Mouse (Mus musculus): ENCODE results near the gene Tulp3.
A peak's percentile ranks its signal among the peaks of the same experiment; 100 is the strongest.

Gene Tulp3

DNA sequence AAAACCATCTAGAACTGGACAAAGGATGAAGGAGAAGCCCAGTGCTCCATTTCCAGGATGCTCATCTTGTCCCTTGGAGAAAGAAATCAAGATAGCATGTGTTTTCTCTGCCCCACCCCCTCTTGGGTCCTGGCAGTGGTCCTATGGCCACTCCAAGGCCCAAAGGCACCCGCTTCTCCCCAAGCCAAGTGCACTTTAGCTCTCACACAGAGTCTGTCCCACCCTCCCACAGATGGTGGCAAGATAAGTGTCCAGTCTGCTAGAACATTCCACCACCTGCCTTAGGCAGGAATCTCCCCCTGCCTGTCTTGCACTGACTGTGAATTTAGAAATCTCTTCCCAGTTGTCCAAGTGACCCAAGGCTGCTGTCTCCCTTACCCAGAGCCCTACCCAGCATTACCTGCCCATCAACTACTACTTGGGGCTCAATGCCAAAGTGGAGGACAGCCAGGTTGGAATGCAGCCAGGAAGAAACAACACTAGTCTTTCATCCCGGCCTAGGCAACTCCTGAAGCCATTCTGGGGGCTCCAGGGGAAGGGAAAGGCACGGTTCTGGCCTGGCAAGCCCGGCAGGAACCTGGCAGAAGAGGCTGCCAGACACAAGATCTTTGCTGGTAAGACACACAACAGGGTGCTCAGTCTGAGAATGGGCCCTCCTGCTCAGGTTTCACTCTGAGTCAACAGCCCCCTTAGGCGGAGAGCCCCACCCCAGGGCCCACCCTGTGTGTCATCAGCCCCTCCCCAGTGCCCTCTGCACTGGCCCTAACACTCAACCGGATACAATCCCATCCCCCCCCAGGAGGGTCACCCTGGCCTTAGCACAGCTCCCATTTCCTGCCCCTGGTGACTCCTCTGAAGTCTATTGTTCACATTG lies 59.5 kb downstream of the Tulp3 start:
- peak; percentile 28 for DNase-seq

DNA sequence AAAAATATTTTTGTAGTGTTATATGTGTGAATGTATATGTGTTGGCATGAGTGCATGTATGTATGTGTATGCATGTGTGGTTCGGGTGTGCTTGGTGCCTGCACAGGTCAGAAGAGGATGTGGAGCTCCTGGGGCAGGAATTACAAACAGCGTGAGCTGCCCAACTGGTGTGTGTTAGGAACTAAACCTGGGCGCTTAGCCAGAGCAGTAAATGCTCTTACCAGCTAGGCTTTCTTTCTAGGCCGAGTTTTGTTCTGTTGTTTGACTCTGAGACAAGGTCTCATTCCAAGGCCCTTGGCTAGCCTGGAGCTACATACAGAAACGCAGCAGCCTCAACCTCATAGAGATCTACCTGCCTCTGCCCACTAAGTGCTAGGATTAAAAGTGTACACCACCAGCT lies 64.4 kb downstream of the Tulp3 start:
- DNase-seq, result no peak

DNA sequence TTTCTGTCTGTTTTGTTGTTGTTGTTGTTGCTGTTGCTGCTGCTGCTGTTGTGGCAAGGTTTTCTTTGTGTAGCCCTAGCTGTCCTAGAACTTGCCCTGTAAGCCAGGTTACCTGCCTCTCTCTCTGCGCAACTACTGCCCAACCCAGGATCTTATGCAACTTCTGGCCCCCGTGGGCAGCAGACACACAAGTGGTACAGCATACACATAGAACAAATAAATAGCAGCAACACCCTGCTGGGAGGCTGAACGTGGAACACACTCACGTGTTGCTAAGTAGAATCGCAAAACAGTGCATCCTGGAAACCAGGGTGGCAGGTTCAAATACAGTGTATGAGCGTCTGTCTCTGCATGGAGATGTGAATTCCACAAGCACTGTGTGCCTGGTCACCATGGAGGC lies 67.0 kb downstream of the Tulp3 start:
- no peak for DNase-seq

DNA sequence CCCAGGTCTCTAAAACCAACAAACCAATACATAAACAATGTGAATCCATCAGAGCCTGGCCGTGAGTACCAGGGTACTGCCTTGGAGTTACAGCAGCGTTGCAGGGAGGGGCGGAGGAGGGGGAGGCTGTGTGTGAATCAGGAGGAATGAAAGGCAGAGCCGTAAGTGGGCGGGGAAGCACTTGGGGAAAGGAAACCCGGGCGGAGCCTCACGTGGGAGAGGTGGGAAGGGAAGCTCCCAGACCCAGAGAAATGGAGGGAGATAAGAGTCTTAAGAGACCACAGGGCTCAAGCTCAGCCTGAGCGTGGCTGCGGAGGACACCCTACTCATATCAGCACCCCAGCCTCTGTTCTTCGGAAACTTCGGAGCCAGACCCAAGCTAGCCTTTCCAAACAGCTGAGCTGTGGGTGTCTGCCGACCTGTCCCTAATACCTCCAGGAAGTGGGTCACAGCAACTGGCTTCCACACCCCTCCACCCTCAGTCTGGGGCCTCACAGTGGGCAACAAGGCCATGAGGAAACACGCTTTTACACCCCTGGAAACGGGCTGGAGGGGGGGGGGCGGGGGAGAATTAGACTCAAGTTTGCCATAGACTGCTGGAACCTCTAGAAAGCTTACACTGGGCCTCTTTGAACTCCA lies 69.7 kb downstream of the Tulp3 start:
- peak; percentile 39 for DNase-seq

DNA sequence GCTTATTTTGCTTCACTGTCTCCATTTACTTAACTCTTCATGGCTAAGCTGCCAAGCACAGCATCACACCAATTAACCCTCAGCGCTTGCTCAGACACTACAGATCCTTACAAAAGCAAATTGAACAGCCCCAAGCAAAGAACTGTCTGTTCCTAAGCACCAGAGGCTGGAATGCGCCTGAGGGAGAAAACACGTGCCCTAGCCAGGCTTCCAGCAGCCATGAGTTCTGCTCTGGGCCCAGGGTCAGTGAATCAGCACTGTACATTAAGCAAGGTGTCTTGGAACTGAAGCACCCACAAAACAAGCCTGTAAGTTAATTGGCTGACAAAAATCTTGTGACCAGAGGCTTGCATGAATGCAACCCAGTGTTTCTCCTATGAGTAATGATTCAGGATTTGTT lies 73.5 kb downstream of the Tulp3 start:
- DNase-seq, result no peak

DNA sequence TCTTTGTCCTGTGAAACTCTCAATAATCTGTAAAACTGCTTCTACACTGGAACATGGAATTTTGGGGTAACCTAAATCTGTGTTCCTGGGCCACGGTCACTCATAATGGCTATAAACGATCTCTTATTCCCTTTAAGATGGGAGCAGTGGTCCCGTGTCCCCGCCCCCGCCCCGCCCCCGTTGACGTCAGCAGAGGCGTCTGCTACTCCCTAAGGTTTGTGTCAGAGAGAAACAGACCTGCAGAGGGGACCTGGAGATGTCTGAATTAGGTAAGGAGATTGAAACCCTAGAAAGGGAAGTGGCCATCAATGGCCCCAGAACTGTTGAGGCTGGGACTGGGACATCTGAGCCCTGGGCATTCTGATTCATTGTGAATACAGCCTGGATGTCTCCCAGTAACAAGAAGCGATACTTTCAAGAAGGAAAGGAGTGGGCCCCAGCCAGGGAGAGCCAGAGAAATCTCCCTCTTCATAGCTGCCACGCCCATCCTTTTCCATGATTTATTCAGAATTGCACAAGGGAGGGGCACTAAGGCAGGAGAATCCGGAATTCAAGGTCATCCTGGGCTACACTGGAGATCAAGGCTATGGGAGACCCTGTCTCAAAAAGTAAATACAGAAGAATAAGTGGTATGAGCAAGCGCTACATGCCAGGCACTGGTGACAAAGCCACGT lies 75.0 kb downstream of the Tulp3 start:
- no peak for DNase-seq

DNA sequence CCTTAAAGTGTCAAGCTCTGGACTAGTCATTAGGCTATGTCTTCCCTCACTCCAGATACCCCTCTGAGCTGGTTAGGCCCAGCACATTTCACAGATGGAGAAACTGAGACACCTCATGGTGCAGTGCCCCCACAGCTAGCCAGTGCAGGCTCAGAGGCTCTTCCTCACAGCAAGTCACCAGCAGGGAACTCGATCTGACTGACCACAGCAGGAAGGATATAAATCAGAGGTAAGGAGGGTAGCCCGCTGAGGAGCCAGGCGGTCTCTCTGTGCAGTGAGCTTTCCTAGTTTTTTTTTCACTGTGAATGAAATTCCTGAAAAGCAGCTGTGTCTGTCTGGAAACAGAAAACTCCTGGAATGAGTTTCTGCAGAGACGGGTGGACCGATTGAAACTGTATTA lies 76.0 kb downstream of the Tulp3 start:
- no peak for DNase-seq

DNA sequence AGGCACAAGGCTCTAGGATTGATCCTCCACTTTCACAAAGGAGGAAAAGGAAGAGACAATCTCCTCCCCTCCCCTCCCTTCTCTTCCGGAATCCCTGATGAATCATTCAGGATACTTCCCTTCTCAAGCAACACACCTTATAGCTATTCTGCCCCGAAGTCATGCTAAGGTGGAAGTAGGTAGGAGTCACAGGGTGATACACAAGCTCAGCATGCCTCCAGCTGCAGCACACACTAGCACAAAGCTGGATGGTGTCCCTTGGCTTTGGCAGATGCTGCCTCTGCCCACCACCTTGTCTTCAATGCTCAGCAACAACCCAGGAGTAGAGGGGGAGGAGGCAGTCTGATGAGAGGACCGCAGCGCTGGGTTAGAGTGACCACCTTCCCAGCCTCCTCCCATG lies 76.6 kb downstream of the Tulp3 start:
- no peak for DNase-seq

DNA sequence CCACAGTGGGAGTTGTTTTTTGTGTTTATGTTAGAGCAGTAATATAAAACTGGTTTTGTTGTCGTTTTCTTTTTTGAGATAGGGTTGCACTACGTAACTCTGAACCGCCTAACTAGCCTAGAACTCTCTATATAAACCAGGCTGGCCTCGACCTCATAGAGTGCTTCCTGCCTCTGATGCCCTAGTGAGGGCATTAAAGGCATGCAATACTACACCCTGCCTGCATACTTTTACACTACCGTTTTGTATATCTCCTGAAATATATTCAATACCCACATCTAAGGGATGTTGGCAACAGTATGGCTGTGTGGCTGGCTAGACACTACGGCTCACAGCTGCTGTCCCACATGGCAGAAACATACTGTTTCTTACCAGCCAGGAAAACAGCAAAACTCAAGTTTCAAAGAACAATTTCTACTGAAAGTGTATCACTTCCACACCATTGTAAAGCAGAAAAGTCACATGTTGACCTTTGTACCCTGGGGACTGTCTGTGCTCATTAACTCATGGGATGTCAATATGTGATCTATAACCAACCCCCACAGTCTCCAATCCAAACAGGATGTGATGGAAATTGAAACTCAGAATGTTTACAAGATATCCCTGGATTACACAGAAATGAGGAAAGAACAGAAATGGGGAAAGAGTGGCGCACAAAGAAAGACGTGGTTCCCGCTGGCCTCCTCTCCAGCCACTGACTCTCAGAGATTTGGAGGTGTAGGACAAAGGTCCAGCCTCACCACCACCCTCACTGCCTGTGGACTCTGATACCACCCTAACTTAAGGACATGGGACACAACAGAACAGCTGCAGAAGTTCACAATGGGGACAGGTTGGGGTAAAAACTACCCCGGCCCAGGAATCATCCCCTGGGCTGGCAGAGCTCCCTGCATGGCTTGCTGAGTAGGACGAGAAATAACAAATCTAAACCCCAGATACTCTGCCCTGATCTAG lies 78.2 kb downstream of the Tulp3 start:
- DNase-seq, result no peak

DNA sequence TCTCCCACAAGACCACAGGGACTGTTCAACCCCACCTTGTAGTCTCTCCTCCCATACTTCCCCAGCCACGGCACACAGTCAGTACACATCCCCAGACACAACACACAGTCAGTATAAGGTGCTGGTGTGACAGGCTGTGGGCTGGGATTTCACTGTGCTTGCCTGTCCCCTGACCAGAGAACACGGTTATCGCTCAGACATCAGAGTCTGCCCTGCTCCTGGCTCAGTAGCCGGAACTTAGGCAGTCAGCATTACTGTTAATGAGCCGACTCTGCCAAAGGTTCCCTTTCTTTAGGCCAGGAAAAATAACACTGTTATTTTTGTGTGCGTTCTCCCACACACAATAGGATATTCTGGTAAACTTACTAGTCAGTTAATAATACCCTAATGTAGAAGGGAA lies 79.3 kb downstream of the Tulp3 start:
- no peak for DNase-seq

DNA sequence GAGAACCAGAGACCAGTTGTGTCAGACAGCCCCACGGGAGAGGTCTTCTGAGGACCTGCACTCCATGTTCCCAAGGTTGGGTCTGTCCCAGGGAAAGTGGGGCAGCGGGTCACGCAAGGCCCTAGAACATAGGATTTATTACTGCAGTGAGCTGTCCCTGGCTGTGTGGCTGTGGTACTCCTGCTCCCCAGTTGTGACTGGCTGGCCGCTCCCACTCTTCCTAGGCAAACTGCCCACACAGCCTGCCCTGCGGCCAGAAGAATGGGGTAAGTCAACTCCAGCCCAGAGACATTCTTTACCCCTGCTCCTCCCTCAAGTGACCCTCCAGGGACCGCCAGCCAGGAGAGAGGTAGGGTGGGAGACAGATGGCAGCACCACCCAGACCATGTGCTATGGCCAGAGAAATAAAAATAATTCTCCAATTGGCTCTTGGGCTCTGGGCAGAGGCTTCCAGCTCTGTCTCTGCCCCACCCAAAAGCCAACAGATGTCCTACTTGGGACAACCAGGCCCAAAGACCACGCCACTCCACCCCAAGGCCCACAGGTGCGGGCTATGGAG lies 80.1 kb downstream of the Tulp3 start:
- no peak for DNase-seq

DNA sequence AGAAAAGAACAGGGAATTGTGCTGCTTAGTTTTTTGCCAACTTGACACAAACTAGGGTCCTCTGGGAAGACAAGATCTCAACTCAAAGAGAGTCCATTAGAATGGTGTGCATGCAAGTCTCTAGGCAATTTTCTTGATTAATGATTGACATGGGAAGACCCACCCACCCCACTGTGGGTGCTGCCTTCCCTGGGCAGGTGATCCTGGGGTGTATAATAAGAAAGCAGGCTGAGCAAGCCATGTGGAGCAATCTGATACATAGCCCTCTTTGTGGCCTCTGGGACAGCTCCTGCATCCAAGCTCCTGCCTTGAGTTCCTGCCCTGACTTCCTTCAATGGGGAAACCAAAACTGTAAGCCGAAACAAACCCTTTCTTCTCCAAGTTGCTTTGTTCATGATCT lies 82.1 kb downstream of the Tulp3 start:
- DNase-seq, result no peak

DNA sequence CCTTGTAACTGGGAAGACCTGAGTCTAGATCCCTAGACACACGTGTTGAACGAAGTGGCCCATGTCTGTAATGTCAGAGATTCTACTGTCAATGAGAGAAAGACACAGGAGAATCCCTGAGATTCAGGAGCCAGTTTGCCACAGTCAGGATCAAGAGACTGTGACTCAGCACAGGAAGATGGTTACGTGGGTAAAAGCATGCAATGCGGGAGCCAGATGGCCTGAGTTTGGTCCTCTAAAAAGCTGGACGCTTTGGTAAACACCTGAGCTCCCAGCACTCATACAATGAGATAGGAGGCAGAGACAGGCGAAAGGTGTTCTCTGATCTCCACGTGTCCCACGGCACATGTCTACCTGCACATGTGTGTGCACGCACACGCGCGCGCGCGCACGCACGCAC lies 82.9 kb downstream of the Tulp3 start:
- DNase-seq, result no peak

All from right cerebral cortex, postnatal 14 days (tissue).